Mouse (Mus musculus) activated CD4-positive, CD25-positive, alpha-beta regulatory T cell, adult 4 months (primary cell): ENCODE results near the gene Krtap6-1. TPM values are rescaled to one million over a fixed set of nuclear protein-coding genes. Genes with fewer than 3 reads are reported as not detected.
"Not testable (repeated sequence)": the region's sequence is repeated elsewhere in the genome, so short reads cannot be mapped to it uniquely, and the experiment has no call there.

Source experiments
- ATAC-seq: one replicate; pipeline ENCODE4 v1.8.0; 2017
- polyA plus RNA-seq, 2 experiments: library from polyadenylated mRNA; unstranded; fragments of 100-300 nt; shearing (Covaris generic); gene quantifications; one replicate each; pipeline ENCODE4 v1.2.1; 2017

The Krtap6-1 gene
- not detected for polyA plus RNA-seq

- not testable (repeated sequence) for ATAC-seq
These were observed at the start of gene Krtap6-1 for GRCm38 (mm10) chr16:89031399-89031798. Gene Krtap6-1 (plus strand): TSS chr16:89031699.

DNA sequence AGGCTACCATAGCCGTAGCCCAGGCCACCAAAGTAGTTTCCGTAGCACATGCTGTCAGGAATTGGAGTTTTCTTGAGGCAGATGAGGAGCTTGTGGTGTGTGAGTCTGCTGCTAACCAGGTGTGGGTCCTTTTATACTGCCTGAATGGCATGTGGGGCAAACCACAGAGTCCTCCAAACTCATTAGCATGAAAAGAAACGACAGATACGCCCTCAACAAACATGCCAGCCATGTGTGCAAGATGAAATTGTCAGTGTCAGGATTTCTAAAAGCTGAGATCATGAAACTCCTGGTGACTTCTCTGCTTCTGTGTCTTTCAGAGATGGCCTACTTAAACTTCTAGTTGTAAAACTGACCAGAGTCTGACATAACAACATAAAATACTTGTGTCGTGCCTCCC is 20.8 kb upstream of the Krtap6-1 start, which contains the start of gene Krtap22-2:
Gene Krtap22-2, minus strand, starts transcription at position 101 of the 400 bp plus-strand sequence.
- no peak for ATAC-seq

DNA sequence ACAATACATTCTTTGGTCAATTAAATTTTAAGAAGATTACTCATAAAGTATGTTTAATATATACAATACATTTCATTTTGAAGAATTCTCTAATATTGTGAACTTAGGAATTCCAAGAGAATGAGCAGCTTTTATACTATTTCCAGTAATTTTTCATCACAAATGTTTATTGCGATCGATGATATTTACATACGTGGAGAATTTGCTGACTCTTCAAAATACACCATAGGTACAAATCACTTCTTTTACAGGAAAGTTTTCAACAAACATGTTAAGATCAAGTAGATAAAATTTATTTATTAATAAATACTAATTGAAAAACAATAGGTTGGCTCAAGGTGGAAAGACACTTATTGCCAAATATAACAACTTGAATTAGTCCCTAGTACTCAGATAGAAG is 17.5 kb upstream of the Krtap6-1 start:
- ATAC-seq, result no peak

- ATAC-seq, result not testable (repeated sequence)
These were observed 16.5 kb upstream of the Krtap6-1 start, which contains the start of gene Gm10229 for GRCm38 (mm10) chr16:89014984-89015383. Gene Gm10229 (plus strand): TSS chr16:89015284.

GRCm38 (mm10) chr16:89041372-89041771 is 9.9 kb downstream of the Krtap6-1 start, which contains the start of gene Gm10228:
Gene Gm10228 (minus strand): TSS chr16:89041472.
- ATAC-seq, result not testable (repeated sequence)

GRCm38 (mm10) chr16:89047783-89048182 is 16.3 kb downstream of the Krtap6-1 start, which contains the start of gene Krtap6-5:
Gene Krtap6-5 (minus strand): TSS chr16:89047883.
- no peak for ATAC-seq

- not testable (repeated sequence) for ATAC-seq
These were observed 32.4 kb downstream of the Krtap6-1 start, which contains the start of gene 1110025L11Rik for GRCm38 (mm10) chr16:89063902-89064301. Gene 1110025L11Rik (minus strand): TSS chr16:89064002.

- ATAC-seq, result not testable (repeated sequence)
These were observed 39.5 kb downstream of the Krtap6-1 start for GRCm38 (mm10) chr16:89071041-89071440.

Other genes starting within 250 kb of the Krtap6-1 start
- gene Gm20741, start 219.5 kb upstream of the Krtap6-1 start, polyA plus RNA-seq, result not detected
- not detected for gene Krtap15, start 211.5 kb upstream of the Krtap6-1 start, polyA plus RNA-seq
- not detected for gene Krtap14, start 205.6 kb upstream of the Krtap6-1 start, polyA plus RNA-seq
- gene Krtap19-1, start 162.3 kb upstream of the Krtap6-1 start, polyA plus RNA-seq, result not detected
- gene Krtap19-2, start 157.4 kb upstream of the Krtap6-1 start, polyA plus RNA-seq, result not detected
- gene Krtap19-3, start 153.7 kb upstream of the Krtap6-1 start, polyA plus RNA-seq, result not detected
- gene Krtap19-4, start 146.6 kb upstream of the Krtap6-1 start, polyA plus RNA-seq, result not detected
- not detected for gene Krtap19-5, start 135.2 kb upstream of the Krtap6-1 start, polyA plus RNA-seq
- gene Krtap19-9b, start 99.4 kb upstream of the Krtap6-1 start, polyA plus RNA-seq, result not detected
- gene Krtap16-3, start 68.8 kb upstream of the Krtap6-1 start, polyA plus RNA-seq, result not detected
- not detected for gene Krtap22-2, start 20.9 kb upstream of the Krtap6-1 start, polyA plus RNA-seq
- gene Gm10229, start 16.4 kb upstream of the Krtap6-1 start, polyA plus RNA-seq, result not detected
- not detected for gene Gm10228, start 9.8 kb downstream of the Krtap6-1 start, polyA plus RNA-seq
- not detected for gene Krtap6-5, start 16.2 kb downstream of the Krtap6-1 start, polyA plus RNA-seq
- not detected for gene 1110025L11Rik, start 32.3 kb downstream of the Krtap6-1 start, polyA plus RNA-seq
- not detected for gene Krtap6-3, start 52.3 kb downstream of the Krtap6-1 start, polyA plus RNA-seq
- gene Gm6358, start 109.2 kb downstream of the Krtap6-1 start, polyA plus RNA-seq, result not detected
- gene Gm10061, start 119.4 kb downstream of the Krtap6-1 start, polyA plus RNA-seq, result not detected
- not detected for gene Gm9789, start 126.3 kb downstream of the Krtap6-1 start, polyA plus RNA-seq
- not detected for gene Gm7735, start 137.8 kb downstream of the Krtap6-1 start, polyA plus RNA-seq
- not detected for gene 1110057P08Rik, start 143.0 kb downstream of the Krtap6-1 start, polyA plus RNA-seq
- not detected for gene Krtap20-2, start 174.2 kb downstream of the Krtap6-1 start, polyA plus RNA-seq